Mouse (Mus musculus): ENCODE measurements around the gene Syk. TPM values are rescaled to one million over a fixed set of nuclear protein-coding genes. Genes with fewer than 3 reads are reported as not detected.

The Syk gene
- total RNA-seq, 2 experiments from 2014 or later, result 5.0 to 5.3 TPM

- intact Hi-C loops (cut with DNase I), result loop anchor here (10.0 kb wide), 1 partner anchor 311 kb away; no protein-coding TSS in a partner anchor
- no peak for DNase-seq
These were observed 16.7 kb upstream of the Syk start for GRCm38 (mm10) chr13:52566188-52566760.

GRCm38 (mm10) chr13:52566777-52567176, 16.2 kb upstream of the Syk start:
- no peak for DNase-seq
- intact Hi-C loops (cut with DNase I), result loop anchor here (10.0 kb wide), 1 partner anchor 312 kb away; no protein-coding TSS in a partner anchor

- peak; percentile 20 for DNase-seq
- intact Hi-C loops (cut with DNase I), result loop anchor here (10.0 kb wide), 1 partner anchor 314 kb away; no protein-coding TSS in a partner anchor
These were observed 13.7 kb upstream of the Syk start for GRCm38 (mm10) chr13:52569194-52569769.

- intact Hi-C loops (cut with DNase I), result no loop called here
- no peak for DNase-seq
These were observed 12.7 kb upstream of the Syk start for GRCm38 (mm10) chr13:52570276-52570675.

GRCm38 (mm10) chr13:52571591-52572384, 11.2 kb upstream of the Syk start:
- DNase-seq, result no peak
- intact Hi-C loops (cut with DNase I), result no loop called here

GRCm38 (mm10) chr13:52572451-52573446, 10.2 kb upstream of the Syk start:
- intact Hi-C loops (cut with DNase I), result no loop called here
- no peak for DNase-seq

GRCm38 (mm10) chr13:52574311-52574710, 8.7 kb upstream of the Syk start:
- no peak for DNase-seq
- intact Hi-C loops (cut with DNase I), result no loop called here

- no peak for DNase-seq
- intact Hi-C loops (cut with DNase I), result no loop called here
These were observed 7.5 kb upstream of the Syk start for GRCm38 (mm10) chr13:52575483-52575882.

- DNase-seq, result no peak
- intact Hi-C loops (cut with DNase I), result no loop called here
These were observed 6.9 kb upstream of the Syk start for GRCm38 (mm10) chr13:52576021-52576614.

GRCm38 (mm10) chr13:52576841-52577240, 6.1 kb upstream of the Syk start:
- intact Hi-C loops (cut with DNase I), result no loop called here
- no peak for DNase-seq

- intact Hi-C loops (cut with DNase I), result no loop called here
- DNase-seq, result no peak
These were observed 5.5 kb upstream of the Syk start for GRCm38 (mm10) chr13:52577326-52577920.

GRCm38 (mm10) chr13:52577939-52578338, 5.0 kb upstream of the Syk start:
- no peak for DNase-seq
- intact Hi-C loops (cut with DNase I), result no loop called here

GRCm38 (mm10) chr13:52578776-52579175, 4.2 kb upstream of the Syk start:
- intact Hi-C loops (cut with DNase I), result no loop called here
- DNase-seq, result no peak

- intact Hi-C loops (cut with DNase I), result no loop called here
- DNase-seq, result no peak
These were observed 481 bp upstream of the Syk start for GRCm38 (mm10) chr13:52582506-52582877.

- intact Hi-C loops (cut with DNase I), result no loop called here
- no peak for DNase-seq
These were observed 1.1 kb downstream of the Syk start for GRCm38 (mm10) chr13:52583943-52584562.

- intact Hi-C loops (cut with DNase I), result no loop called here
- no peak for DNase-seq
These were observed 1.9 kb downstream of the Syk start for GRCm38 (mm10) chr13:52584654-52585455.

- no peak for DNase-seq
- intact Hi-C loops (cut with DNase I), result no loop called here
These were observed 4.8 kb downstream of the Syk start for GRCm38 (mm10) chr13:52587761-52588160.

- intact Hi-C loops (cut with DNase I), result no loop called here
- DNase-seq, result no peak
These were observed 6.1 kb downstream of the Syk start for GRCm38 (mm10) chr13:52589043-52589442.

GRCm38 (mm10) chr13:52591831-52592230, 8.9 kb downstream of the Syk start:
- no peak for DNase-seq
- intact Hi-C loops (cut with DNase I), result no loop called here
